Mouse (Mus musculus) intestine, embryonic 14.5 days (tissue): ENCODE results near the gene Fgfr2. TPM values are rescaled to one million over a fixed set of nuclear protein-coding genes. Genes with fewer than 3 reads are reported as not detected.

ENCODE experiments used
- ATAC-seq: fragments of 200-750 bp; cut with Nextera tagmentation; replicated peaks from 2 replicates; pipeline ENCODE4 v1.8.0; 2017; ENCODE audit warnings: low read depth, moderate number of reproducible peaks, moderate TSS enrichment, moderate library complexity; ENCODE audit not compliant: low FRiP score, low TSS enrichment
- DNase-seq: peaks from one replicate; pipeline ENCODE4 v3.0.0-alpha.2; 2018; ENCODE audit warnings: low spot score
- H3K27ac ChIP-seq: fragments of 300-500 bp; sonication (generic); 2 replicates; pipeline ENCODE4 v1.5.1; 2014; ENCODE audit warnings: low read depth, mild to moderate bottlenecking, control low read depth
- H3K27me3 ChIP-seq: fragments of 300-500 bp; sonication (generic); replicated peaks from 2 replicates; pipeline ENCODE4 v1.6.1; 2014; ENCODE audit warnings: low read length, control low read depth; ENCODE audit not compliant: control insufficient read depth, insufficient read depth
- H3K36me3 ChIP-seq: fragments of 300-500 bp; sonication (generic); 2 replicates; pipeline ENCODE4 v1.6.1; 2014; ENCODE audit warnings: low read length, control low read depth; ENCODE audit not compliant: control insufficient read depth, insufficient read depth
- H3K4me1 ChIP-seq: fragments of 300-500 bp; sonication (generic); replicated peaks from 2 replicates; pipeline ENCODE4 v1.6.1; 2014; ENCODE audit warnings: low read length, control low read depth, mixed read lengths; ENCODE audit not compliant: control insufficient read depth, insufficient read depth
- H3K4me2 ChIP-seq: fragments of 300-500 bp; sonication (generic); 2 replicates; pipeline ENCODE4 v1.6.1; 2014; ENCODE audit warnings: low read length
- H3K4me3 ChIP-seq: fragments of 300-500 bp; sonication (generic); 2 replicates; pipeline ENCODE4 v1.5.1; 2014; ENCODE audit warnings: low read depth, low read length, control low read depth, mixed read lengths
- H3K9ac ChIP-seq: fragments of 300-500 bp; sonication (generic); 2 replicates; pipeline ENCODE4 v1.6.1; 2014; ENCODE audit warnings: mild to moderate bottlenecking, low read length
- H3K9me3 ChIP-seq: fragments of 300-500 bp; sonication (generic); 2 replicates; pipeline ENCODE4 v1.6.1; 2016; ENCODE audit warnings: low read length, control low read depth; ENCODE audit not compliant: control insufficient read depth
- WGBS: fragments of 180-500 bp; shearing (Covaris S2); extraction: QIAGEN DNeasy Blood & Tissue Kit; methylation state at CpG from one replicate; pipeline ENCODE4 v1.1.7; 2014; 5-methylcytosine and 5-hydroxymethylcytosine counted together
- polyA plus RNA-seq: library from polyadenylated mRNA; unstranded; fragments of >200 nt; fragmentation: Nextera tagmentation; extraction: Ambion mirVana; gene quantifications from 2 replicates; pipeline ENCODE4 v1.2.1, GENCODE M21; 2014

The Fgfr2 gene
- polyA plus RNA-seq, 1 experiment from 2014 or later, result 105 TPM

DNA sequence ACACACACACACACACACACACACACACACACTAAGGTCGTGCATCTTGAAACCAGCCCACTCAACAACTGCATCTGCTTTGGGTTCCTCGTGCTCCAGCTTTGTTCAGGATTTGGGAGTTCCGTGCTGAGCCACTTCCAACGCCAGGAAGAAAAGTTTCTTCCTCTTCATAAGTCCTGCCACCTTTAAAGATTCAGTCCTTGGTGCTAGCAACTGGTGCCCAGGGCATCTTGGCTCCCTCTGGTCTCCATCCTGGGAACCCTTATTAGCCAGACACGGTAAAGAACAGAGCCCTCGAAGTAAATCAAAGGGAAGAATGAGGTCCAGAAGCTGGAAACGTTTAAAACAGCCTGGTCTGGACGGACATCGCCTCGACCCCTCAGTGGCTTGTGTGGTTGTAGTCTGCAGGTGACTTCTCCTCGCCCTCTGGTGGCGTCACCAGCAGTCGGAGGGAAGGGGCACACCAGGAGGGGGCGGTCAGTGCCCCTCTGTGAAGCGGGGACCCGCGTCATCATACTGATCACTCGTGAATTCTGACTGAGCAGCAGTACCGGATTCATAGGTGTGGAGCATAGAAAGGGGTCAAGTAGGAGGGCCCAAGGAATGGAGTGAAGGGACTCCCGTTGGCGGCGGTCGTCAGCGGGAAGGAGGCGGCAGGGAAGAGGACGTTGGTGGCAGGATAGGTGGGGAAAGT, 526.4 kb downstream of the Fgfr2 start:
- peak; percentile 7; the same call in 1 of the 2 replicates for ATAC-seq
- H3K36me3 ChIP-seq, result no peaks in the 10 kb centered on the region
- WGBS, result 13% methylated on average over 26 of the region's 26 CpGs
- no peak overlapping the region for H3K27ac ChIP-seq
- H3K9ac ChIP-seq, result 0 out of 2 replicates have a peak overlapping the region, but pooled peaks have one; percentile 22
- peak overlapping the region; percentile 47 for H3K4me3 ChIP-seq
- H3K4me1 ChIP-seq, result 0 out of 2 replicates have a peak, but pooled peaks cover 12% of the 10 kb centered on the region
- DNase-seq, result peak; percentile 65
- H3K27me3 ChIP-seq, result peaks cover 69% of the 10 kb centered on the region
- peak overlapping the region; percentile 83 for H3K4me2 ChIP-seq
- no peaks in the 10 kb centered on the region for H3K9me3 ChIP-seq

DNA sequence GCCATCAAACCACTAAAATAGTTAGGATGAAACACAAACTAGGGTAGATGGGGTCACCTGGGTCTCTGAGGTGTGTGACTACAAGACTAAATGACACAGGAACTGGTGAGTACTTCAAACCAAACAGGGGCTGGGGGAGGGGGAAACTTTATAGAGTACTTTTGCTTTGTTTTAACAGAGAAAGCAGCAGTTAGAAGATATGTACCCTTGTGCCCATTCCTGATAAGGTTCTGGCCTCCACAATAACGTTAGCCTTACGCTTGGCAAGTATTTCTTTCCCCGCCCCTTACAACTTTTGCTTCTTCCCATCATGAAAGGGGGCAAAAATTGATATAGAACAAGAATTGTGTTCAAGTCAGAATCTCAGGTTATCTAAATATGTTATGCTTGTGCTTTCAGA, 527.4 kb downstream of the Fgfr2 start:
- 85% methylated on average over 3 of the region's 3 CpGs for WGBS
- ATAC-seq, result no peak
- Histone ChIP-seq H3K4me3 (no peak overlapping the region), H3K4me1 (0 out of 2 replicates have a peak, but pooled peaks cover 12% of the 10 kb centered on the region), H3K27ac (no peak overlapping the region), H3K27me3 (peaks cover 60% of the 10 kb centered on the region), H3K9ac (no peak overlapping the region), H3K9me3 (no peaks in the 10 kb centered on the region), H3K36me3 (no peaks in the 10 kb centered on the region), H3K4me2 (no peak overlapping the region)
- no peak for DNase-seq

DNA sequence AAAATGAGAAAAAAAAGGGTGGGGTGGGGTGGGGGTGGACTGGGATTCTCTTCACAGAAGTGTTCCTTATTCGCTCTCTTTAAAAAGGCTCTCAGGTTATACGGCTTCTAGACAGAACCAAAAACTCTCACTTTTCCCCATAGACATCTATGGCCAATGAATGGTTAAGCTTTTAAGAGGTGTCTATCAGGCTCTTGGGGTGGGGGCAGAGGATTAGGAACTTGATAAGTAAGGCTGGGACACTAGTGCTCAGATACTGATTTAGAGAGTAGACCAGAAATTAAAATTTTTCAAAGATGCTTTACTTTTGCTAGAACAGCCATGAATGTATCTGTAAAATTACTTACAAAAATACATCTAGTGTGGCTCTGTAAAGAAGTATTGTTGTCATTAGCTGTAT, 528.8 kb downstream of the Fgfr2 start:
- Histone ChIP-seq H3K4me3 (no peak overlapping the region), H3K27ac (no peak overlapping the region), H3K27me3 (peaks cover 45% of the 10 kb centered on the region), H3K4me1 (0 out of 2 replicates have a peak, but pooled peaks cover 10% of the 10 kb centered on the region), H3K9me3 (no peaks in the 10 kb centered on the region), H3K36me3 (no peaks in the 10 kb centered on the region), H3K9ac (no peak overlapping the region), H3K4me2 (no peak overlapping the region)
- DNase-seq (no peak), ATAC-seq (no peak)
- WGBS, result 77% methylated on average over 2 of the region's 2 CpGs

DNA sequence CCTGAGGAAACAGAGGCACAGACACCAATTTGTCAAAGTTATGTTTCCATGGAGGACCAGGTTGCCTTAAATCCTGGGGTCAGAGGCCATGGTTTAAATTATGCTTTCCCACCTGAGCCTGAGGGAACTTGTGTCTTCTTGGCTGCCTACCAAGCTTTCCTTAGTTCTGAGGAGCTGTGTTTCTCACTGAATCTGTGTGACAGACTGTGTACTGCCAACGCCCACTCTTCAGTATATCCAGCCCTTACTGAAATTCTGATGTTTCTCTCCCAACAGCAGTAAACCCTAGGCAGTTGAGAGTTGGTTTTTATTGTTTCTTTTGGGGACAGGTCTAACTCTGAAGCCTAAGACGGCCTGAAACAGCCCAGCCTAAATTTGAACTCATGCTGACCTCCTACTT, 529.4 kb downstream of the Fgfr2 start:
- no peak overlapping the region for H3K4me2 ChIP-seq
- H3K4me1 ChIP-seq, result 0 out of 2 replicates have a peak, but pooled peaks cover 6% of the 10 kb centered on the region
- H3K27me3 ChIP-seq, result peaks cover 40% of the 10 kb centered on the region
- H3K4me3 ChIP-seq, result no peak overlapping the region
- H3K27ac ChIP-seq, result no peak overlapping the region
- ATAC-seq (no peak), DNase-seq (no peak)
- H3K9me3 ChIP-seq, result no peaks in the 10 kb centered on the region
- WGBS, result 52% methylated on average over 2 of the region's 2 CpGs
- no peaks in the 10 kb centered on the region for H3K36me3 ChIP-seq
- H3K9ac ChIP-seq, result no peak overlapping the region

DNA sequence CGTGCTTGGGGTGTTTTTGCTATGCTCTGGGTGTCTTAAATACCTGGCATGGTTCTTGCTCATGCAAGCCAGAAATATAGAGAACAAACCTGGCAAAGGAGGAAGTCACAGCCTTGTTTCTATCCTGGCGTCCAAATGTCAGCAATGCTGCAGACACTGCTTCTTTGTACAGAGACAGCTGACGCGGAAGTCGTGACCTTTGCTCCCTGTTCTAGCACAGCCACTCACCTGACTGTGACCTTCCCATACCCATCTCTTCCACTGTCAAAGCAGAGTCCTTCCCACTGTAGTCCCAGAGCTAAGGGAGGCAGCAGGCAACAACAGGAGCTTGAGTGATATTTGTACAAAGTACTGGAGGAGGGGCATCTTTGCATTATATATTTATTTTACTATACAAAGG, 533.5 kb downstream of the Fgfr2 start:
- peaks cover 13% of the 10 kb centered on the region; the same call in 1 of the 2 replicates for H3K4me1 ChIP-seq
- no peak overlapping the region for H3K9ac ChIP-seq
- DNase-seq (no peak), ATAC-seq (0 out of 2 replicates have a peak, but pooled peaks have one; percentile 29)
- no peaks in the 10 kb centered on the region for H3K27me3 ChIP-seq
- no peak overlapping the region for H3K4me2 ChIP-seq
- H3K4me3 ChIP-seq, result no peak overlapping the region
- no peaks in the 10 kb centered on the region for H3K36me3 ChIP-seq
- H3K9me3 ChIP-seq, result no peaks in the 10 kb centered on the region
- 48% methylated on average over 5 of the region's 5 CpGs for WGBS
- H3K27ac ChIP-seq, result no peak overlapping the region

DNA sequence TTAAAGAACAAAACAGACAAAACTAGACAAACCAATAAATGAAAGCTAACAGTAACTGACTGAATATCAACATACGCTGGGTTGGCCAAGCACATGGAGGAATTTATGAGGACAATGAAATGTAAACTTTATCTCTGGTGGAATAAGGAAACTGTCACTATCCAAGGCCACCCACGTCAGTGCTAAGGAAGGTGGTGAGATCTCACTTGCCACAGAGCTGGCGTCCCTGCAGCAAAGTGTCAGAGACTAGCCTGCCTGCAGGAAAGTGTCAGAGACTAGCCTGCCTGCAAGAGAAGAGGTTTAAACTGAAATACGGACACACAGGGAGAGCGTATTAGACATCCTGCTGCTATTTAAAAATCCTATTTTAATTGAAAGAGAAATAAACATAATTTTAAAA, 536.0 kb downstream of the Fgfr2 start:
- DNase-seq, result no peak
- H3K4me1 ChIP-seq, result peaks cover 13% of the 10 kb centered on the region; the same call in 1 of the 2 replicates
- peak overlapping the region; percentile 0; the same call in 1 of the 2 replicates for H3K27ac ChIP-seq
- WGBS, result 25% methylated on average over 5 of the region's 5 CpGs
- no peak overlapping the region for H3K4me2 ChIP-seq
- 0 out of 2 replicates have a peak, but pooled peaks have one; percentile 24 for ATAC-seq
- no peaks in the 10 kb centered on the region for H3K36me3 ChIP-seq
- H3K9ac ChIP-seq, result no peak overlapping the region
- H3K9me3 ChIP-seq, result no peaks in the 10 kb centered on the region
- no peak overlapping the region for H3K4me3 ChIP-seq
- no peaks in the 10 kb centered on the region for H3K27me3 ChIP-seq

DNA sequence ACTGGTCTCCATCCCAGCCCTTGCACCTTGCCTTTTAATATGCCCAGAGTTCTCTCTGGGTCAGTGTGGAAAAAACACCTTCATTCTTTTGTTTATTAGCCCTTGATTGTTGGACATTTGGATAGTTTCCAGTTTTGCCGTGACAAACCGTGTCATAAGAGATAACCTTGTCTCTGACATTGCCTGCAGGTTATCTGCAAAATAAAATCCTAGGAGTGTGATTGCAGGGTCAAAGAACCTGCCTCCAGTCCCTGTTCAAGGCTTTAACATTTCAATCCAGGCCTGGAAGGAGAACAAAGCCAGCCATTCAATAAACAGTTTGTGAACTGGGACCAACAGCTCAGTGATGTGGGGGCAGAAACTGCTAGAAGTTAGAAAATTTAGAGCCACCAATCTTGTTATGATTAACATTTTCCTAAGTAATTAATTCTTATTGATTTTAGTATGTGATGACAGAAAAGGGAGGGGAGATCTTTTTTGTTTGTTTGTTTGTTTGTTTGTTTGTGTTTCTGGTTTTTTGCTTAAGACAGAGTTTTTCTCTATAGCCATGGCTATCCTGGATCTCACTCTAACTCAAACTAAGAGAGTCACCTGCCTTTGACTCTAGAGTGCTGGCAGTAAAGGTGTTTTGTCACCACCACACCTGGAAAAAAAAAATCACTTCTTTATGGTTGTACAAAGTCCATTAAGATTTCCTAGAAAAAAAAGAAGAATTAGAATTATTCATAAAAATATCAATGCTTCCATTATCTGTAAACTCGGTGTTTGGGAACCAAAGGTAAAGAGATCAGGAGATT, 537.3 kb downstream of the Fgfr2 start:
- Histone ChIP-seq H3K36me3 (no peaks in the 10 kb centered on the region), H3K4me3 (no peak overlapping the region), H3K27ac (no peak overlapping the region), H3K9me3 (no peaks in the 10 kb centered on the region), H3K4me1 (peaks cover 13% of the 10 kb centered on the region; the same call in 1 of the 2 replicates), H3K9ac (no peak overlapping the region), H3K4me2 (no peak overlapping the region), H3K27me3 (no peaks in the 10 kb centered on the region)
- DNase-seq, result no peak
- WGBS, result 40% methylated on average over 3 of the region's 3 CpGs
- no peak for ATAC-seq

DNA sequence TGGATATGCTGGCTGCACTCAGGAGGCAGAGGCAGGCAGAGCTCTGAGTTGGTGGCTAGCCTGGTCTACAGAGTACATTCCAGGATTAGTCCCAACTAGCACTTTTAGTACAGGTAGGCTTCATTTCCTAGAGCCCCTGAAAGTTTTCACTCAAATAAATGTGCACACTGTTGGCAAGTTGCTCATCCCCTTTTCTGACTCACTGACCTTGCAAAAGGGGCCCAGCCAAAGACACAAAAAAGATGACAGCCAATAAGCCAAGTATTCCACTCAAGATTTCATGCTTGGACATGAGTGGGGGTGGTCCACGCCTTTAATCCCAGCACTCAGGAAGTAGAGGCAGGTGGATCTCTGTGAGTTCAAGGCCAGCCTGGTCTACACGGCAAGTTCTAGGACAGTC, 541.7 kb downstream of the Fgfr2 start:
- peaks cover 6% of the 10 kb centered on the region; the same call in 1 of the 2 replicates for H3K4me1 ChIP-seq
- no peaks in the 10 kb centered on the region for H3K36me3 ChIP-seq
- no peaks in the 10 kb centered on the region for H3K27me3 ChIP-seq
- ATAC-seq (no peak), DNase-seq (no peak)
- WGBS, result 88% methylated on average over 2 of the region's 2 CpGs
- no peaks in the 10 kb centered on the region for H3K9me3 ChIP-seq
- no peak overlapping the region for H3K4me3 ChIP-seq
- no peak overlapping the region for H3K4me2 ChIP-seq
- no peak overlapping the region for H3K27ac ChIP-seq
- H3K9ac ChIP-seq, result no peak overlapping the region
